Mouse (Mus musculus): ENCODE data around the gene Lsm7.

- TF ChIP-seq TAL1 (IDR thresholded peaks at IDR 0.05; ENCODE audit: low read length) (no peak), GATA1 (IDR thresholded peaks at IDR 0.05; ENCODE audit: low read length) (no peak)
Observed at GRCm38 (mm10) chr10:80806341-80807056, 48.5 kb downstream of the Lsm7 start.

All from erythroblast, embryonic 14.5 days (primary cell).